Mouse (Mus musculus) ES-E14 (cell line): Measurements from ENCODE around the gene Rnf128.

Experiments
- CHD2 ChIP-seq: IDR thresholded peaks from 2 replicates; pipeline ENCODE4 v1.6.1; 2014; ENCODE audit warnings: mild to moderate bottlenecking, low read depth, low read length, inconsistent platforms
- MAFK ChIP-seq: IDR thresholded peaks from 2 replicates; pipeline ENCODE4 v1.6.1; 2014; ENCODE audit warnings: mild to moderate bottlenecking, low read depth, low read length, inconsistent platforms; ENCODE audit not compliant: insufficient read depth
- ZC3H11A ChIP-seq: IDR thresholded peaks from 2 replicates; pipeline ENCODE4 v1.6.1; 2012; ENCODE audit warnings: low read depth, mild to moderate bottlenecking, inconsistent platforms, low read length, borderline replicate concordance
- ZNF384 ChIP-seq: IDR thresholded peaks from 2 replicates; pipeline ENCODE4 v1.6.1; 2012; ENCODE audit warnings: low read depth, low read length, inconsistent platforms

- TF ChIP-seq ZC3H11A (no peak), ZNF384 (no peak), CHD2 (no peak), MAFK (no peak)
Observed at GRCm38 (mm10) chrX:139684410-139684774, 121.3 kb downstream of the Rnf128 start.
